Mouse (Mus musculus): ENCODE results near the gene Myom1.

The Myom1 gene

GRCm38 (mm10) chr17:71059213-71059612 lies 56.8 kb downstream of the Myom1 start:
- no peak for DNase-seq (ENCODE audit: low read depth)

- DNase-seq (ENCODE audit: low read depth) = no peak
These were observed 59.7 kb downstream of the Myom1 start for GRCm38 (mm10) chr17:71062049-71062560.

- DNase-seq (ENCODE audit: low read depth) = no peak
These were observed 60.6 kb downstream of the Myom1 start for GRCm38 (mm10) chr17:71062870-71063602.

- peak; percentile 69 for DNase-seq (ENCODE audit: low read depth)
These were observed 62.1 kb downstream of the Myom1 start for GRCm38 (mm10) chr17:71064463-71065014.

GRCm38 (mm10) chr17:71065127-71065526 lies 62.7 kb downstream of the Myom1 start:
- DNase-seq (ENCODE audit: low read depth) = no peak

- no peak for DNase-seq (ENCODE audit: low read depth)
These were observed 66.7 kb downstream of the Myom1 start for GRCm38 (mm10) chr17:71069176-71069575.

GRCm38 (mm10) chr17:71071958-71072357 lies 69.5 kb downstream of the Myom1 start:
- no peak for DNase-seq (ENCODE audit: low read depth)

- DNase-seq (ENCODE audit: low read depth) = no peak
These were observed 72.0 kb downstream of the Myom1 start for GRCm38 (mm10) chr17:71074386-71074785.

GRCm38 (mm10) chr17:71081986-71082385 lies 79.6 kb downstream of the Myom1 start:
- no peak for DNase-seq (ENCODE audit: low read depth)

- DNase-seq (ENCODE audit: low read depth) = no peak
These were observed 84.5 kb downstream of the Myom1 start for GRCm38 (mm10) chr17:71086969-71087368.

- no peak for DNase-seq (ENCODE audit: low read depth)
These were observed 85.1 kb downstream of the Myom1 start for GRCm38 (mm10) chr17:71087396-71088153.

GRCm38 (mm10) chr17:71088154-71088521 lies 85.7 kb downstream of the Myom1 start:
- no peak for DNase-seq (ENCODE audit: low read depth)

- DNase-seq (ENCODE audit: low read depth) = no peak
These were observed 86.6 kb downstream of the Myom1 start for GRCm38 (mm10) chr17:71088991-71089434.

- no peak for DNase-seq (ENCODE audit: low read depth)
These were observed 87.5 kb downstream of the Myom1 start for GRCm38 (mm10) chr17:71089781-71090480.

- no peak for DNase-seq (ENCODE audit: low read depth)
These were observed 88.6 kb downstream of the Myom1 start for GRCm38 (mm10) chr17:71091024-71091423.

GRCm38 (mm10) chr17:71092341-71092740 lies 89.9 kb downstream of the Myom1 start:
- DNase-seq (ENCODE audit: low read depth) = no peak

GRCm38 (mm10) chr17:71093793-71094192 lies 91.4 kb downstream of the Myom1 start:
- no peak for DNase-seq (ENCODE audit: low read depth)

GRCm38 (mm10) chr17:71094438-71094837 lies 92.0 kb downstream of the Myom1 start:
- DNase-seq (ENCODE audit: low read depth) = no peak

- DNase-seq (ENCODE audit: low read depth) = no peak
These were observed 94.2 kb downstream of the Myom1 start for GRCm38 (mm10) chr17:71096557-71097208.

- DNase-seq (ENCODE audit: low read depth) = no peak
These were observed 94.8 kb downstream of the Myom1 start for GRCm38 (mm10) chr17:71097209-71097597.

- no peak for DNase-seq (ENCODE audit: low read depth)
These were observed 96.2 kb downstream of the Myom1 start for GRCm38 (mm10) chr17:71098606-71099005.
